8 mouse cellular contexts compared by ENCODE assay signal in genomic region chr17:79052088-79052812, GRCm38 (mm10). TPM values are rescaled to one million over a fixed set of nuclear protein-coding genes. Genes with fewer than 3 reads are reported as not detected.
DNase-seq lines count a peak whose midpoint lies in the region; ATAC-seq and TF ChIP-seq lines count a peak whose summit lies in the region.

No protein-coding gene starts in this region.

- H3K4me3 ChIP-seq in brown adipose tissue, adult 24 weeks (ENCODE audit: insufficient read depth, low read depth, low read length) = peak overlapping the region; percentile 43
- H3K4me3 ChIP-seq in forebrain, embryonic 16.5 days (replicated peaks; ENCODE audit: low read length) = peak overlapping the region; percentile 65
- peak overlapping the region; percentile 66 for H3K4me3 ChIP-seq in layer of hippocampus, adult 2 months
- peak overlapping the region; percentile 76 for H3K4me3 ChIP-seq in lung, adult 2 months (replicated peaks; ENCODE audit: extremely low read depth, low read depth, low read length)
- H3K4me3 ChIP-seq in neural tube, embryonic 14.5 days (ENCODE audit: low read depth, low read length) = peak overlapping the region; percentile 55

- H3K27ac ChIP-seq in brown adipose tissue, adult 24 weeks (replicated peaks; ENCODE audit: low read depth, low read length) = no peak overlapping the region
- peak overlapping the region; percentile 68 for H3K27ac ChIP-seq in forebrain, embryonic 16.5 days (ENCODE audit: low read length)
- peak overlapping the region; percentile 64 for H3K27ac ChIP-seq in layer of hippocampus, adult 2 months
- H3K27ac ChIP-seq in neural tube, embryonic 14.5 days (ENCODE audit: low read depth, low read length) = peak overlapping the region; percentile 60

- no peaks in the 10 kb centered on the region; the same call in 1 of the 2 replicates for H3K27me3 ChIP-seq in forebrain, embryonic 16.5 days (replicated peaks; ENCODE audit: control insufficient read depth, insufficient read depth, low read length)
- H3K27me3 ChIP-seq in neural tube, embryonic 14.5 days (ENCODE audit: control insufficient read depth, insufficient read depth, low read length) = 0 out of 2 replicates have a peak, but pooled peaks cover 5% of the 10 kb centered on the region

- DNase-seq in CD4-positive helper T cell, adult 2 months (ENCODE audit: low read depth, low spot score) = peak; percentile 57
- peak; percentile 49 for DNase-seq in heart, postnatal 25 days (ENCODE audit: low spot score)
- DNase-seq in layer of hippocampus, adult 2 months (ENCODE audit: low spot score in 2 of 2) = peak; percentile 49 to 56
- peak; percentile 50 for DNase-seq in lung, adult 2 months
- DNase-seq in thymus, adult 18-20 months = peak; percentile 45 to 55

- no peak for TF ChIP-seq CTCF in layer of hippocampus, adult 2 months (conservative IDR thresholded peaks at IDR 0.05)
- TF ChIP-seq CTCF in lung, adult 2 months (IDR thresholded peaks at IDR 0.05; ENCODE audit: insufficient read depth, low read length) = no peak

- WGBS in forebrain, embryonic 16.5 days = under 1% methylated on average over 45 of the region's 45 CpGs
- WGBS in lung, adult 2 months = 1% methylated on average over 45 of the region's 45 CpGs
- WGBS in neural tube, embryonic 14.5 days = under 1% methylated on average over 45 of the region's 45 CpGs

- no peaks in the 10 kb centered on the region for H3K36me3 ChIP-seq in forebrain, embryonic 16.5 days (ENCODE audit: control insufficient read depth, insufficient read depth)
- no peaks in the 10 kb centered on the region for H3K36me3 ChIP-seq in neural tube, embryonic 14.5 days (ENCODE audit: control insufficient read depth, insufficient read depth, low read length)

- no peaks in the 10 kb centered on the region for H3K4me1 ChIP-seq in brown adipose tissue, adult 24 weeks (ENCODE audit: control insufficient read depth, insufficient read depth, insufficient read length, low read length)
- H3K4me1 ChIP-seq in forebrain, embryonic 16.5 days (replicated peaks; ENCODE audit: control insufficient read depth, insufficient read depth, low read length) = 0 out of 2 replicates have a peak, but pooled peaks cover 2% of the 10 kb centered on the region
- H3K4me1 ChIP-seq in lung, adult 2 months (ENCODE audit: control insufficient read depth, insufficient read depth, low read length) = no peaks in the 10 kb centered on the region; the same call in 1 of the 2 replicates
- no peaks in the 10 kb centered on the region for H3K4me1 ChIP-seq in neural tube, embryonic 14.5 days (ENCODE audit: control insufficient read depth, insufficient read depth, low read length)

- intact Hi-C loops in heart, postnatal 25 days (cut with DNase I) = no loop called here

- H3K9ac ChIP-seq in forebrain, embryonic 16.5 days (replicated peaks; ENCODE audit: low read depth, low read length) = peak overlapping the region; percentile 63
- peak overlapping the region; percentile 60 for H3K9ac ChIP-seq in neural tube, embryonic 14.5 days (replicated peaks; ENCODE audit: low read depth, low read length)

- no peaks in the 10 kb centered on the region for H3K9me3 ChIP-seq in forebrain, embryonic 16.5 days (ENCODE audit: control insufficient read depth, low read length)
- H3K9me3 ChIP-seq in neural tube, embryonic 14.5 days (ENCODE audit: control insufficient read depth, low read length) = no peaks in the 10 kb centered on the region

- H3K4me2 ChIP-seq in forebrain, embryonic 16.5 days (ENCODE audit: low read length) = peak overlapping the region; percentile 89
- H3K4me2 ChIP-seq in neural tube, embryonic 14.5 days (ENCODE audit: low read depth, low read length) = peak overlapping the region; percentile 86

- no peak for TF ChIP-seq POLR2A in lung, adult 2 months (IDR thresholded peaks at IDR 0.05; ENCODE audit: borderline replicate concordance, extremely low read depth, low read depth, low read length)

- peak; percentile 97 for ATAC-seq in forebrain, embryonic 16.5 days
- peak; percentile 95 for ATAC-seq in neural tube, embryonic 14.5 days (ENCODE audit: low read depth)

RNA-seq across cellular contexts. Expression of gene Qpct, which starts 0.5 kb away (rescaled TPM):
- 3.1 and 4.0 TPM in 2 replicates for polyA plus RNA-seq in brown adipose tissue, adult 24 weeks (2012; ENCODE audit: insufficient read depth, insufficient read length, missing spikeins)
- polyA plus RNA-seq in forebrain, embryonic 16.5 days (2015; fragmentation: Nextera tagmentation; extraction: Ambion mirVana) = 13.4 and 13.5 TPM in 2 replicates
- total RNA-seq in heart, postnatal 25 days (2021) = 1 to 10 TPM; 5.9 to 7.2 TPM
- total RNA-seq in layer of hippocampus, adult 2 months (2021) = 10 to 100 TPM; 12.2 to 12.8 TPM
- polyA plus RNA-seq in lung, adult 2 months (2012; rRNA removed) = 4.7 and 6.1 TPM in 2 replicates
- polyA plus RNA-seq in neural tube, embryonic 14.5 days (2014; fragmentation: Nextera tagmentation; extraction: Ambion mirVana) = 19.6 and 26.2 TPM in 2 replicates

RNA-seq across cellular contexts. Expression of gene Prkd3, which starts 31.6 kb away (rescaled TPM):
- 8.6 and 12.2 TPM in 2 replicates for polyA plus RNA-seq in brown adipose tissue, adult 24 weeks (2012; ENCODE audit: insufficient read depth, insufficient read length, missing spikeins)
- polyA plus RNA-seq in forebrain, embryonic 16.5 days (2015; fragmentation: Nextera tagmentation; extraction: Ambion mirVana) = 27.0 and 36.6 TPM in 2 replicates
- 10 to 100 TPM; 16.5 to 19.8 TPM for total RNA-seq in heart, postnatal 25 days (2021)
- 10 to 100 TPM; 12.5 to 14.3 TPM for total RNA-seq in layer of hippocampus, adult 2 months (2021)
- 11.7 and 19.0 TPM in 2 replicates for polyA plus RNA-seq in lung, adult 2 months (2012; rRNA removed)
- polyA plus RNA-seq in neural tube, embryonic 14.5 days (2014; fragmentation: Nextera tagmentation; extraction: Ambion mirVana) = 9.2 and 16.1 TPM in 2 replicates
